Mouse (Mus musculus) CH12.LX (cell line): ENCODE measurements at regions not wholly inside any gene's neighbourhood (a gene's known extent, or its start where the extent isn't known, plus 50 kb on each side); places are given as distances from the start of the nearest gene placed in this dataset.

Experiments
- DNase-seq: peaks from one replicate; pipeline ENCODE4 v3.0.0-alpha.2; 2013; ENCODE audit errors: extremely low read depth
- H3K27ac ChIP-seq: 2 replicates; pipeline ENCODE4 v1.5.1; 2012; ENCODE audit warnings: low read depth, mild to moderate bottlenecking, control low read depth, moderate library complexity; ENCODE audit not compliant: insufficient read depth
- H3K27me3 ChIP-seq: replicated peaks from 2 replicates; pipeline ENCODE3; 2012; ENCODE audit warnings: inconsistent platforms
- H3K36me3 ChIP-seq, 2 experiments: replicated peaks in 1 of 2; 2 replicates each; pipeline versions ENCODE3 to v1.6.1; 2012; ENCODE audit warnings: inconsistent platforms in 1 of 2, low read length in 1 of 2, mild to moderate bottlenecking in 1 of 2, mixed read lengths in 1 of 2, moderate library complexity in 1 of 2; ENCODE audit not compliant: control insufficient read depth in 1 of 2, insufficient read depth in 1 of 2
- H3K4me1 ChIP-seq, 2 experiments: 2 replicates each; pipeline ENCODE4 v1.6.1; 2012; ENCODE audit warnings: inconsistent platforms in 1 of 2, moderate library complexity in 1 of 2; ENCODE audit not compliant: insufficient read depth in 2 of 2, control insufficient read depth in 1 of 2
- H3K4me2 ChIP-seq: 2 replicates; pipeline ENCODE4 v1.6.1; 2012; ENCODE audit warnings: low read depth, mild to moderate bottlenecking, control low read depth; ENCODE audit not compliant: poor library complexity, insufficient read depth, severe bottlenecking
- H3K4me3 ChIP-seq, 3 experiments: fragments of 150-350 bp in 1 of 3; sonication (generic) in 1 of 3; replicated peaks in 1 of 3; 2 replicates each; pipeline versions ENCODE3 to v1.5.1; 2011 to 2012; ENCODE audit warnings: low read depth in 2 of 3, low read length in 2 of 3, mild to moderate bottlenecking in 2 of 3, moderate library complexity in 2 of 3, control low read depth in 1 of 3, improper control_type of control experiment in 1 of 3, inconsistent platforms in 1 of 3, mixed read lengths in 1 of 3; ENCODE audit not compliant: poor library complexity in 1 of 3
- H3K79me2 ChIP-seq: replicated peaks from 2 replicates; pipeline ENCODE4 v1.6.1; 2012; ENCODE audit warnings: mild to moderate bottlenecking, moderate library complexity; ENCODE audit not compliant: control insufficient read depth, poor library complexity, insufficient read depth, severe bottlenecking; ENCODE audit errors: extremely low read depth
- H3K9ac ChIP-seq: 2 replicates; pipeline ENCODE4 v1.6.1; 2012; ENCODE audit warnings: low read depth, mild to moderate bottlenecking, control low read depth, moderate library complexity; ENCODE audit not compliant: insufficient read depth
- H3K9me3 ChIP-seq: replicated peaks from 2 replicates; pipeline ENCODE3; 2012; ENCODE audit warnings: low read length, inconsistent platforms, mixed read lengths
- CHD1 ChIP-seq: IDR thresholded peaks from 2 replicates; pipeline ENCODE4 v1.6.1; 2012; ENCODE audit warnings: low read depth, low read length, improper control_type of control experiment, inconsistent platforms
- CHD2 ChIP-seq: IDR thresholded peaks from 2 replicates; pipeline ENCODE4 v1.6.1; 2011; ENCODE audit warnings: low read length, improper control_type of control experiment
- CTCF ChIP-seq, 2 experiments: IDR thresholded peaks in 1 of 2; conservative IDR thresholded peaks in 1 of 2; 2 replicates each; pipeline ENCODE4 v1.5.1; 2011 to 2012; ENCODE audit warnings: low read depth in 2 of 2, low read length in 2 of 2, improper control_type of control experiment in 1 of 2, inconsistent platforms in 1 of 2, mild to moderate bottlenecking in 1 of 2, moderate library complexity in 1 of 2
- E2F4 ChIP-seq: IDR thresholded peaks from 2 replicates; pipeline ENCODE4 v1.6.1; 2011; ENCODE audit warnings: low read depth, low read length, improper control_type of control experiment; ENCODE audit not compliant: insufficient replicate concordance
- GABPA ChIP-seq: IDR thresholded peaks from 2 replicates; pipeline ENCODE4 v1.6.1; 2012; ENCODE audit warnings: low read depth, low read length, improper control_type of control experiment, inconsistent platforms; ENCODE audit not compliant: insufficient replicate concordance
- IRF4 ChIP-seq: IDR thresholded peaks from 2 replicates; pipeline ENCODE4 v1.6.1; 2014; ENCODE audit warnings: low read depth, mild to moderate bottlenecking, inconsistent platforms, low read length, improper control_type of control experiment
- KAT2A ChIP-seq: IDR thresholded peaks from 2 replicates; pipeline ENCODE4 v1.6.1; 2012; ENCODE audit warnings: low read length, improper control_type of control experiment, inconsistent platforms; ENCODE audit not compliant: insufficient replicate concordance
- MXI1 ChIP-seq: IDR thresholded peaks from 2 replicates; pipeline ENCODE4 v1.6.1; 2011; ENCODE audit warnings: mild to moderate bottlenecking, low read depth, low read length, improper control_type of control experiment
- MYC ChIP-seq: IDR thresholded peaks from 2 replicates; pipeline ENCODE4 v1.6.1; 2011; ENCODE audit warnings: low read depth, mild to moderate bottlenecking, improper control_type of control experiment, low read length
- NRF1 ChIP-seq: IDR thresholded peaks from 2 replicates; pipeline ENCODE4 v1.6.1; 2014; ENCODE audit warnings: low read depth, mild to moderate bottlenecking, inconsistent platforms, low read length, improper control_type of control experiment, moderate library complexity
- RCOR1 ChIP-seq: conservative IDR thresholded peaks from 2 replicates; pipeline ENCODE4 v1.6.1; 2012; ENCODE audit warnings: low read depth, mild to moderate bottlenecking, inconsistent platforms, low read length, improper control_type of control experiment
- SIN3A ChIP-seq: IDR thresholded peaks from 2 replicates; pipeline ENCODE4 v1.6.1; 2012; ENCODE audit warnings: low read length, improper control_type of control experiment, inconsistent platforms
- TBP ChIP-seq: conservative IDR thresholded peaks from 2 replicates; pipeline ENCODE4 v1.6.1; 2011; ENCODE audit warnings: low read depth, low read length, improper control_type of control experiment
- UBTF ChIP-seq: IDR thresholded peaks from 2 replicates; pipeline ENCODE4 v1.6.1; 2012; ENCODE audit warnings: low read depth, mild to moderate bottlenecking, inconsistent platforms, low read length, improper control_type of control experiment, moderate library complexity
- USF1 ChIP-seq: IDR thresholded peaks from 2 replicates; pipeline ENCODE4 v1.6.1; 2014; ENCODE audit warnings: low read depth, mild to moderate bottlenecking, inconsistent platforms, low read length, improper control_type of control experiment
- USF2 ChIP-seq: conservative IDR thresholded peaks from 2 replicates; pipeline ENCODE4 v1.6.1; 2011; ENCODE audit warnings: low read depth, low read length, improper control_type of control experiment
- ZC3H11A ChIP-seq: IDR thresholded peaks from 2 replicates; pipeline ENCODE4 v1.6.1; 2012; ENCODE audit warnings: low read depth, mild to moderate bottlenecking, inconsistent platforms, low read length, improper control_type of control experiment
- ZKSCAN1 ChIP-seq: IDR thresholded peaks from 2 replicates; pipeline ENCODE4 v1.6.1; 2012; ENCODE audit warnings: low read depth, inconsistent platforms, low read length, improper control_type of control experiment, borderline replicate concordance
- dilution Hi-C: fragments of 300-500 bp; cut with MboI; formaldehyde crosslinking; loops from 2 replicates; pipeline ENCODE4 v1.14.3; 2020; ENCODE audit warnings: low sequenced_read_pairs; ENCODE audit not compliant: extremely low pct_unique_long_range_greater_than_20kb, extremely low pct_ligation_motif_present
- in situ Hi-C: fragments of 300-500 bp; cut with MboI; formaldehyde crosslinking; loops from 3 replicates; pipeline ENCODE4 v1.14.3; 2019; ENCODE audit warnings: low sequenced_read_pairs, low pct_ligation_motif_present, low pct_unique_long_range_greater_than_20kb, mixed read lengths

- Histone ChIP-seq H3K36me3 (no peaks in the 10 kb centered on the region), H3K27ac (no peak overlapping the region), H3K9ac (no peak overlapping the region), H3K4me3 (no peak overlapping the region), H3K27me3 (peaks cover 36% of the 10 kb centered on the region), H3K79me2 (no peaks in the 10 kb centered on the region), H3K4me1 (no peaks in the 10 kb centered on the region), H3K4me2 (no peak overlapping the region), H3K9me3 (peaks cover 14% of the 10 kb centered on the region)
- dilution Hi-C loops (no loop called here), in situ Hi-C loops (no loop called here)
- no peak for TF ChIP-seq CHD1
- TF ChIP-seq MXI1, result no peak
- no peak for TF ChIP-seq SIN3A
- DNase-seq, result no peak
Observed at GRCm38 (mm10) chr1:34979350-34979749, 129.6 kb downstream of the Plekhb2 start.

- Histone ChIP-seq H3K27me3 (peaks cover 41% of the 10 kb centered on the region), H3K27ac (no peak overlapping the region), H3K36me3 (no peaks in the 10 kb centered on the region), H3K4me2 (no peak overlapping the region), H3K9me3 (peaks cover 14% of the 10 kb centered on the region), H3K4me1 (no peaks in the 10 kb centered on the region), H3K4me3 (no peak overlapping the region), H3K79me2 (no peaks in the 10 kb centered on the region), H3K9ac (no peak overlapping the region)
- no peak for DNase-seq
- dilution Hi-C loops (no loop called here), in situ Hi-C loops (no loop called here)
- TF ChIP-seq MYC (no peak), NRF1 (no peak), USF2 (no peak), RCOR1 (no peak), USF1 (no peak), CHD2 (no peak), SIN3A (no peak), E2F4 (no peak), ZC3H11A (no peak), GABPA (no peak), CTCF (conservative IDR thresholded peaks at IDR 0.05 in 1 of 2, IDR thresholded peaks at IDR 0.05 in 1 of 2; ENCODE audit: low read depth in 2 of 2, low read length in 2 of 2) (no peak), TBP (no peak), KAT2A (no peak), IRF4 (no peak)
Observed at GRCm38 (mm10) chr1:34981934-34982333, 132.2 kb downstream of the Plekhb2 start.

GRCm38 (mm10) chr1:34982966-34983365, 133.2 kb downstream of the Plekhb2 start:
- TF ChIP-seq UBTF (no peak), CHD2 (no peak), ZKSCAN1 (no peak), E2F4 (no peak)
- peaks cover 41% of the 10 kb centered on the region for H3K27me3 ChIP-seq
- no peaks in the 10 kb centered on the region for H3K79me2 ChIP-seq
- H3K9ac ChIP-seq, result no peak overlapping the region
- no peak overlapping the region for H3K4me3 ChIP-seq
- no peaks in the 10 kb centered on the region for H3K36me3 ChIP-seq
- no peak for DNase-seq
- H3K9me3 ChIP-seq, result peaks cover 11% of the 10 kb centered on the region
- H3K4me1 ChIP-seq, result no peaks in the 10 kb centered on the region
- no peak overlapping the region for H3K4me2 ChIP-seq
- in situ Hi-C loops, result no loop called here
- no peak overlapping the region for H3K27ac ChIP-seq
- dilution Hi-C loops, result no loop called here
